Mouse (Mus musculus) neural tube, embryonic 12.5 days (tissue): Measurements from ENCODE around the gene Ubfd1. TPM values are rescaled to one million over a fixed set of nuclear protein-coding genes. Genes with fewer than 3 reads are reported as not detected.
A peak's percentile ranks its signal among the peaks of the same experiment; 100 is the strongest.

Source experiments
- ATAC-seq: fragments of 200-750 bp; cut with Nextera tagmentation; 2 replicates; pipeline ENCODE4 v1.8.0; 2017; ENCODE audit warnings: low read depth, mild to moderate bottlenecking, moderate TSS enrichment, moderate library complexity; ENCODE audit not compliant: low FRiP score
- H3K27ac ChIP-seq: fragments of 300-500 bp; sonication (generic); 2 replicates; pipeline ENCODE4 v1.5.1; 2016
- H3K27me3 ChIP-seq: fragments of 300-500 bp; sonication (generic); replicated peaks from 2 replicates; pipeline ENCODE4 v1.6.1; 2016; ENCODE audit warnings: mild to moderate bottlenecking
- H3K36me3 ChIP-seq: fragments of 300-500 bp; sonication (generic); 2 replicates; pipeline ENCODE4 v1.6.1; 2016; ENCODE audit warnings: mild to moderate bottlenecking
- H3K4me1 ChIP-seq: fragments of 300-500 bp; sonication (generic); 2 replicates; pipeline ENCODE4 v1.6.1; 2016
- H3K4me2 ChIP-seq: fragments of 300-500 bp; sonication (generic); replicated peaks from 2 replicates; pipeline ENCODE4 v1.6.1; 2016; ENCODE audit warnings: mild to moderate bottlenecking
- H3K4me3 ChIP-seq: fragments of 300-500 bp; sonication (generic); 2 replicates; pipeline ENCODE4 v1.5.1; 2016
- H3K9ac ChIP-seq: fragments of 300-500 bp; sonication (generic); 2 replicates; pipeline ENCODE4 v1.6.1; 2016; ENCODE audit warnings: mild to moderate bottlenecking
- H3K9me3 ChIP-seq: fragments of 300-500 bp; sonication (generic); 2 replicates; pipeline ENCODE4 v1.6.1; 2016; ENCODE audit warnings: mild to moderate bottlenecking
- WGBS: fragments of 180-500 bp; shearing (Covaris S2); methylation state at CpG from one replicate; pipeline ENCODE4 v1.1.7; 2016; 5-methylcytosine and 5-hydroxymethylcytosine counted together
- polyA plus RNA-seq: library from polyadenylated mRNA; unstranded; fragments of >200 nt; fragmentation: Nextera tagmentation; extraction: Ambion mirVana; gene quantifications from 2 replicates; pipeline ENCODE4 v1.2.1, GENCODE M21; 2016

The Ubfd1 gene
- polyA plus RNA-seq: 89.0 and 91.2 TPM in 2 replicates

DNA sequence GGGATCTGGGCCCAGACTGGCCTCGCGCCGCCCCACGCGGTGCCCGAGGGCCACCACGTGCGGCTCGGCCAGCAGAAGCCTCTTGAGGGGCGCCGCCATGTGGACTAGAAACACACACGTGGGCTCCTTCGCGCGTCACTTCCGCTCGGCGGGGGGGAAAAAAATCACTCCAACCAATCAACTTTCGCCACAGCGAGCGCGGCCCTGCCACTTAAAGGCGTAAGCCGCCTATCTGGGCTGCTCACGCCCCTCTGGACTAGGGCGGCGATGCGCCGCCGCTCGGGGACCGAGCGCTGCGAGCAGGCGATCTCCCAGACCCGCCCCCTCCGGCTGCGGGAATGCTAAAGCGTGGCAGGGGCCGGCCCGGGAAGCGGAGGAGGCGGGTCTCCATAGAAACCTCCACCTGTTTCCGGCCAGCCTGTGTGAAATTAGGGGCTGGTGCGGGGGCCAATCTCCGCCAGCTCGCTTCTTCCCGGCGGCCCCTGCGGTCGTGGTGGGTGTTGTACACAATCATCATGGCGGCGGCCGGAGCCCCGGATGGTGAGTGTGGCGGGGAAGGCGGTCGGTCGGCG lies at the start of gene Ubfd1, which contains the start of gene Ears2:
Gene Ubfd1, plus strand, starts transcription at position 231 of the 572 bp plus-strand sequence.
Gene Ears2, minus strand, starts transcription at position 319 of the 572 bp plus-strand sequence.
- Histone ChIP-seq H3K36me3 (peaks cover 20% of the 10 kb centered on the region), H3K27me3 (no peaks in the 10 kb centered on the region), H3K27ac (peak within 1 kb of the TSS; percentile 88), H3K4me3 (peak within 1 kb of the TSS; percentile 100), H3K9ac (peak within 1 kb of the TSS; percentile 97), H3K9me3 (no peaks in the 10 kb centered on the region), H3K4me2 (peak within 1 kb of the TSS; percentile 79), H3K4me1 (peaks cover 19% of the 10 kb centered on the region)
- peak; percentile 98 for ATAC-seq
- WGBS: under 1% methylated on average over 60 of the region's 60 CpGs

DNA sequence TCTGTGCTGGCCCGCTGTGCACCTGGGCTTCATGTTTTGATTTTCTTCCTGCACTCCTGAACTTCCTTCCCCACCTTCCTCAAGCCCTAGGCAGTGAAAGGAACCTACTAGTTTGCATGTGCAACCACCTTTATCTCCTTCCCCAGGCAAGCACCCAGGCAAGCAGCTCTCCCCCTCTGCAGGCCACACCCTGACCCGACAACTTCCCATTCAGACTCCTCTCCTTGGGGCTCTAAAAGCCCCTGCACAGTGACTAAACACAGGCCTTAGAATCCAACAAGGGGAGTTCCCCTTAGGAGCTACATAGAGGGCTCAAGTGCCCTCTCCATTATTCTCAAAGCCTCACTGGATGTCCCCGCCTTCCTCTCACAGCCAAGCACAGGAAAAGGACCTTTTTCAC lies 48.7 kb upstream of the Ubfd1 start:
- Histone ChIP-seq H3K4me1 (peaks cover 43% of the 10 kb centered on the region), H3K9me3 (no peaks in the 10 kb centered on the region), H3K27me3 (no peaks in the 10 kb centered on the region), H3K4me3 (no peak overlapping the region), H3K9ac (no peak overlapping the region), H3K36me3 (no peaks in the 10 kb centered on the region), H3K4me2 (peak overlapping the region; percentile 73), H3K27ac (no peak overlapping the region)
- ATAC-seq: no peak
- 66% methylated on average over 3 of the region's 3 CpGs for WGBS

DNA sequence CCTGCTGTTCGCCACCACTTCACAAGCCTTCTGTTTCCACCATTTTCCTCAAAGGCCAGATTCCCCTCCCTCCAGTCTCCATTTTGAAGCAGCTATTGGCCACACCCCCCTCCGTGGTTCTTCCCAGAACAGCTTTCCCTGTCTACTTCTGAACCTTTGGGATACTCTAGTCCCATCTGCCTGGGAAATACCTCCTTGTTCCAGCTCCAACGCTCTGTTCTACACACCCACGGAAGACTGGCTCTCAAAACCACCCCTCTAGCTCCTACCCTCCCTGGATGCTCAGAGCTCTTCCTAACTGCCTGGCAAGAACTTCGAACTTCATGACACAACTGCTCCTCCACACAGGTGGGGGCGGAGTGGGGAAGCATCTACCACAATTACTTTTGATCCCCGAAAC lies 48.0 kb upstream of the Ubfd1 start:
- Histone ChIP-seq H3K4me2 (peak overlapping the region; percentile 73), H3K27ac (no peak overlapping the region), H3K4me1 (peaks cover 43% of the 10 kb centered on the region), H3K9ac (no peak overlapping the region), H3K9me3 (no peaks in the 10 kb centered on the region), H3K27me3 (no peaks in the 10 kb centered on the region), H3K36me3 (no peaks in the 10 kb centered on the region), H3K4me3 (no peak overlapping the region)
- WGBS: 88% methylated on average over 7 of the region's 7 CpGs
- ATAC-seq: no peak

DNA sequence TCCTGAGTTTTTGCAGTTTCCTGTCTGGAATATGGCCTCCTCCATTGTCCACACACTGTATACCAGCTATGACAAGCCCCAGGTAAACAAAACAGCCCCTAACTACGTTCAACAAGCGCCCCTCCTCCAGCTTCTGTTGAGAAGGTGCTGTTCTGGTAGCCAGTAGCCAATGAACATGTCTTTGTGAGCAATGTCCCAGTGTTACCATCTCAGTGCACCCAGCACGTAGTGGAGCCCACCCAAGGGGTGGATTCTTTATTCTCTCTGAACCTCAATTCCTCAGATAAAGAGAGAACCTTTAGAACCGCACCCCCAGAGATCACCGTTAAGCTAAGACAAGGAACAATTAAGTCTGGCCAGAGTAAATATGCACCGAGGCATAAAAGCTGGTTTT lies 46.7 kb upstream of the Ubfd1 start:
- ATAC-seq: peak; percentile 68
- Histone ChIP-seq H3K4me2 (peak overlapping the region; percentile 73), H3K4me3 (peak overlapping the region; percentile 67), H3K27ac (peak overlapping the region; percentile 89), H3K27me3 (no peaks in the 10 kb centered on the region), H3K36me3 (no peaks in the 10 kb centered on the region), H3K4me1 (peaks cover 34% of the 10 kb centered on the region), H3K9ac (peak overlapping the region; percentile 82), H3K9me3 (no peaks in the 10 kb centered on the region)
- WGBS: 3% methylated on average over 6 of the region's 6 CpGs

DNA sequence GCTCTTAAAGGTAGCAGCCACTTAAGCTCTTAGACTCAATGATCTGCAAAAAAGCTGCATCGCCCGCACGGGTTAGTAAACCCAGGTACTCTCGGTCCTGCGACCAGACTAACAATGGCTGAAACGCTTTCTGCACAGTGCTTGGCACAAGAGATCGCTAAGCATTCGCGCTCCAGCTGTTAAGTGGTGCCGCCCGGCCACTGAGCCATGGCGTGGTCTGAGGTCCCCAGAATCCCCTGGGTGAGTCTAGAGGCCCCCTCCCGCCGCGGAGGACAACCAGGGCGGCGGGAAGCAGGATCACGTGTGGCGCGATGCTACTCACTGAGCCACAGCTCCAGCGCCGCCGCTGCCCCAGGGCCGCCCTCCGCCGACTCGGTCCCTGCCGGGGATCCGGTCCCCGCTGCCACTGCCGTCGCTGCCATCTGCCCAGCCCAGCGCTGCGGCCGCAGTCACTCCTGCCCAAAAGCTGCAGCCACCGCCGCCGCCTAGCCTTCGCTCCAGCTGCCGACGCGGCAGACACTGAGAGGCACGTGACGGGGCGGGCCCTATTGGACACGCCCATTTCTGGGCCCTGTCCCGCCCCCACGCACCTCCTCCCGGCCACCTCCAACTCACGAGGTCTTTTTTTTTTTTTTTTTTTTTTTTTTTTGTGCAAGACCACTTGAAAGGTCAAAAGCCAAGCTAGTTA lies 46.2 kb upstream of the Ubfd1 start, which contains the start of gene Gga2:
Gene Gga2, minus strand, starts transcription at position 556 of the 688 bp plus-strand sequence.
- H3K9ac ChIP-seq: peak within 1 kb of the TSS; percentile 82
- peak within 1 kb of the TSS; percentile 73 for H3K4me2 ChIP-seq
- H3K36me3 ChIP-seq: no peaks in the 10 kb centered on the region
- peak; percentile 87 for ATAC-seq
- under 1% methylated on average over 50 of the region's 50 CpGs for WGBS
- H3K27me3 ChIP-seq: no peaks in the 10 kb centered on the region
- H3K27ac ChIP-seq: peak within 1 kb of the TSS; percentile 89
- peak within 1 kb of the TSS; percentile 67 for H3K4me3 ChIP-seq
- H3K9me3 ChIP-seq: no peaks in the 10 kb centered on the region
- H3K4me1 ChIP-seq: peaks cover 29% of the 10 kb centered on the region

DNA sequence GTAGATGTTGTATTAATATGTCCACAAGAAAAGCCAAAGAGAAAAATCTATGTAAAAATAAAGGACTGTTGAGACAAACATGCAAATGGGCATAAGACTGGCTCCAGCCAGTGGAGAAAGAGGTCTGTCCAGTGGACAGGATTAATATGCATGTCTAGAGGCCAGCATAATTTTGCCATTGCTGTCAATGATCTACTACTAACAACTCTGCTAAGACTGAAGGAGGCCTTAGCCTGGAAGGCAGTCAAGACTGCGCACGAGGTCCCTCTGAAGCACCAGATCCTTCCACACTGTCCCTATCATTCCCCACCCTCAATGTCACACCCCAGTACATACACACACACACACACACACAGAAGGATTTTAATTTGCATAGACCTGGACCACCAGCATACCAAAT lies 44.8 kb upstream of the Ubfd1 start:
- 98% methylated on average over 2 of the region's 2 CpGs for WGBS
- peaks cover 22% of the 10 kb centered on the region for H3K4me1 ChIP-seq
- no peaks in the 10 kb centered on the region for H3K36me3 ChIP-seq
- H3K27ac ChIP-seq: no peak overlapping the region
- ATAC-seq: no peak
- H3K4me3 ChIP-seq: no peak overlapping the region
- H3K27me3 ChIP-seq: no peaks in the 10 kb centered on the region
- H3K9me3 ChIP-seq: no peaks in the 10 kb centered on the region
- no peak overlapping the region for H3K9ac ChIP-seq
- H3K4me2 ChIP-seq: no peak overlapping the region

DNA sequence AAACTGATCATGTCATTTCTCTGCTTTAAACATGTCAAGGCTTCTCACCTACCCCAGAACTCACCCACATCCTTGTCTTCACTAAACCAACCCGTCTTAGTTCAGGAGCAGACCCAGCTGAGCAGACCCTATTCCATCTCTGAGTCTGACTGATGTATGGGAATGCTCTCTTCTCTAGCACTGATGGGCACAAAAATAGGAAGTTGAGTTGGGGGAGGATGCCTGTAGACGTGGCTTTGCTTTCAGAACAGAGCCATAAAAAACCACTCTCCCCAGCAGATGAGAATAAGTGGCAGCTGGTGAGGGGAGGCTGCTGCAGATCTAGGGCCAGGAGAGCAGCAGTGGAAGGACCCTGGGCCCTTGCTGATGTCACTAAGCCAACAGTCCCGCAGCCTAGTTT lies 33.6 kb upstream of the Ubfd1 start:
- Histone ChIP-seq H3K4me2 (no peak overlapping the region), H3K36me3 (peaks cover 7% of the 10 kb centered on the region; the same call in 1 of the 2 replicates), H3K27me3 (no peaks in the 10 kb centered on the region), H3K9me3 (no peaks in the 10 kb centered on the region), H3K9ac (no peak overlapping the region), H3K4me1 (no peaks in the 10 kb centered on the region), H3K4me3 (no peak overlapping the region), H3K27ac (no peak overlapping the region)
- 61% methylated on average over 3 of the region's 3 CpGs for WGBS
- ATAC-seq: no peak

DNA sequence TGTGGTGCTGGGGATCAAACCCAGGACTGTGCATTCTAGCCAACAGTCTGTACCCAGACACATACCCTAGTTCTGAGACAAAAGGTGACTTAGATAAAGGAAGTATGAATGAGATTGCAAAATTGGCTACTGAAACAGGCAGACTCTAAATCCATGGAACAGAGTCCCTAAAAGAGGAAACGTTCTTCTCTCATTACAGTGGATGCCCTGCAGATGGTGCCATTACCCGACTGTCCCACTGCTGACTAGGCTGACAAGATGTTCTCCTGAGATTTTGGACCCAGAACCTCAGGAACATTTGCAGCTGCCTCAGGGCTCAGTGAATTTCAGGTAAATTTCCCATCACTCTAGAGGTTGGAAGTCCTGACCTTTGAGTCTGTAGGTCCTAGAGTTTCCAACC lies 32.6 kb upstream of the Ubfd1 start:
- 31% methylated on average over 2 of the region's 2 CpGs for WGBS
- Histone ChIP-seq H3K4me3 (no peak overlapping the region), H3K4me2 (no peak overlapping the region), H3K27ac (no peak overlapping the region), H3K36me3 (peaks cover 15% of the 10 kb centered on the region; the same call in 1 of the 2 replicates), H3K4me1 (no peaks in the 10 kb centered on the region), H3K9ac (no peak overlapping the region), H3K9me3 (no peaks in the 10 kb centered on the region), H3K27me3 (no peaks in the 10 kb centered on the region)
- ATAC-seq: no peak

DNA sequence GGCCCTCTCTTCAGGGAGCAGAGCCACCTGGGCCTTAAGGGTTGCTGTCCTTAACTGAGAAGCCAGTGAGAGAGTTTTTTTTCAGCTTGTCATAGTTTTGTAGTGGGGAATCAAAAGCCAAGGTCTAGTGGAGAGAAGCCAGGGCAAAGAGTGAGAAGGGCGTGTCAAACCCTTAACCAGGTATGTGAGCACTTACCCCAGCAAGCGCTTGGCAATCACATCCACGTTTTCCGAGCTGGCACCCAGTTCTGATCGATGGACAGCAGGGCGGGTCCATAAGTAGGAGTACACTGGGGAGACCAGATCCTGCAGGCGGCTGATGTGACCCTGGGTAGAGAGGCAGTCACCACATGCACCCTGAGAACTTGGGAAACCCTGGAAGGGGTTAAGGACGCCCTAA lies 22.9 kb upstream of the Ubfd1 start:
- Histone ChIP-seq H3K36me3 (peaks cover 42% of the 10 kb centered on the region), H3K4me3 (no peak overlapping the region), H3K27me3 (no peaks in the 10 kb centered on the region), H3K27ac (no peak overlapping the region), H3K4me1 (no peaks in the 10 kb centered on the region), H3K9me3 (no peaks in the 10 kb centered on the region), H3K4me2 (no peak overlapping the region), H3K9ac (no peak overlapping the region)
- ATAC-seq: no peak
- WGBS: 84% methylated on average over 8 of the region's 8 CpGs

DNA sequence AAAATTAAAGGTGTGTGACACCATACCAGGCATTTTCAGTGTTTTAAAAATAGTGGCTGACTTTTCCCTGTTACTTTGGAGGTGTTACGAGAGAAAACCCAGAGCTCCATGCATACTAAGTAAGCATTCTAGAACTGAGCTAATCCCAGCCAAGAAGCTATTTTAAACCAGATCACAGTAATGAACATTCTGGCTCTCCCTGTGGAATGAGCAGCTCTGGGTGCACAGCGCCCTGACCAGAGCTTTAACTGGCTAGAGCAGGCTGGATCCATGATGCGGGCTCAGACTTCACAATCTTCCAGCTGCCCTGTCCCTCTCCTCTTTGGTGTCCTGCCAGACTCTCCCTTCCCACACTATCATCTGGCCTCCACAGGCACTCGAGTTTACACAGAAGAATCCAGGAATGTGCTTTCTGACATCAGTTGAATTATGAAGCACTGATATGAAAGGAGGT lies 21.8 kb upstream of the Ubfd1 start:
- 87% methylated on average over 4 of the region's 4 CpGs for WGBS
- Histone ChIP-seq H3K27me3 (no peaks in the 10 kb centered on the region), H3K27ac (no peak overlapping the region), H3K4me3 (no peak overlapping the region), H3K4me2 (no peak overlapping the region), H3K4me1 (no peaks in the 10 kb centered on the region), H3K9ac (no peak overlapping the region), H3K36me3 (peaks cover 38% of the 10 kb centered on the region), H3K9me3 (no peaks in the 10 kb centered on the region)
- ATAC-seq: no peak

DNA sequence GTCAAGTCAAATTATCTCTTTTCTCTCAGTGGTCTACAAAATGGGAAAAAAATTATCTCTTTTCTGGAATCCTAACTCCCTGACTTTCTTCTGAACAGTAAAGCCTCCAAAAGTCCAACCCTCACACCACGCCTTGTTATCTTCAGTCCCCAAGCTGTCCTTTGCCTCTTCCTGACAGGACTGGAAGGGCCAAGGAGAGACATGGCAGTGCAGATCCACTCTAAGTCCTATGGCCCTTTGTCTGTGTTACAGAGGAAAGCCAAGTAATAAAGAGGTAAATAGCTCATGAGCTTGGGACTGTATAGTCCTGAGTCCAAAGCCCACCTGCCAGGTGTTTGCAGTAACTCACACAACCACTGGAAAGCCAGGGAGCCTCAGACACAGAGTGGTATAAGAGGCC lies 21.3 kb upstream of the Ubfd1 start:
- no peak for ATAC-seq
- 88% methylated on average over 1 of the region's 1 CpGs for WGBS
- Histone ChIP-seq H3K27ac (no peak overlapping the region), H3K4me2 (no peak overlapping the region), H3K4me3 (no peak overlapping the region), H3K9ac (no peak overlapping the region), H3K9me3 (no peaks in the 10 kb centered on the region), H3K36me3 (peaks cover 38% of the 10 kb centered on the region), H3K27me3 (no peaks in the 10 kb centered on the region), H3K4me1 (no peaks in the 10 kb centered on the region)

DNA sequence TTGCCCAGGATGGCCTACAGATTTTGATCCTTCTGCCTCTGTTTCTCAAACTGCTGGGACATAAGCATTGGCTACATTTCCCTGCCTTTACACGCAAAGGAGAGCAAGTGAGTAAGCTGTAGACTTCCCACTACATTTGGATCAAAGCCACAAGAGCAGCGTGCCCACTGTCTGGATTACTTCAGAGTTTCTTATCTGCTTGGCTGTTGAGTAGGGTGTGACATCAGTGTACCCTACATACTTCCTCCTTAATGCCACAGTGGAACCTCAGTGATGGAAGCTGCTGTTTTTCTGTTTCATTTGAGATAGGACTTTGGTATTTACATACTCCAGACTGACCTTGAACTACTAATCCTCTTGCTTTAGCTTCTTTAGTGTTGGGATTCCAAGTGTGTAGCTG lies 20.2 kb upstream of the Ubfd1 start:
- H3K27ac ChIP-seq: no peak overlapping the region
- H3K4me3 ChIP-seq: no peak overlapping the region
- no peaks in the 10 kb centered on the region for H3K9me3 ChIP-seq
- no peak overlapping the region for H3K4me2 ChIP-seq
- no peaks in the 10 kb centered on the region for H3K27me3 ChIP-seq
- H3K36me3 ChIP-seq: peaks cover 39% of the 10 kb centered on the region
- H3K4me1 ChIP-seq: no peaks in the 10 kb centered on the region
- no peak for ATAC-seq
- 92% methylated on average over 2 of the region's 2 CpGs for WGBS
- H3K9ac ChIP-seq: no peak overlapping the region
